Mouse (Mus musculus) CH12.LX (cell line): ENCODE results near the gene Lrmda.

Experiments
- CTCF ChIP-seq, 2 experiments: IDR thresholded peaks in 1 of 2; conservative IDR thresholded peaks in 1 of 2; 2 replicates each; pipeline ENCODE4 v1.5.1; 2011 to 2012; ENCODE audit warnings: low read depth in 2 of 2, low read length in 2 of 2, improper control_type of control experiment in 1 of 2, inconsistent platforms in 1 of 2, mild to moderate bottlenecking in 1 of 2, moderate library complexity in 1 of 2
- EP300 ChIP-seq: IDR thresholded peaks from 2 replicates; pipeline ENCODE4 v1.6.1; 2011; ENCODE audit warnings: low read length, improper control_type of control experiment
- ZNF384 ChIP-seq: IDR thresholded peaks from 2 replicates; pipeline ENCODE4 v1.6.1; 2012; ENCODE audit warnings: low read depth, low read length, improper control_type of control experiment, inconsistent platforms

GRCm38 (mm10) chr14:22441859-22442447 lies 422.4 kb downstream of the Lrmda start:
- TF ChIP-seq EP300 (no peak), CTCF (conservative IDR thresholded peaks at IDR 0.05 in 1 of 2, IDR thresholded peaks at IDR 0.05 in 1 of 2; ENCODE audit: low read depth in 2 of 2, low read length in 2 of 2) (no peak), ZNF384 (no peak)
